Mouse (Mus musculus): ENCODE results near the gene Asphd1.

The Asphd1 gene

GRCm38 (mm10) chr7:126949403-126949792 is at the start of gene Asphd1:
Asphd1 (minus strand) TSS chr7:126949582.
- DNase-seq (ENCODE audit: low read depth, low spot score), result no peak

DNA sequence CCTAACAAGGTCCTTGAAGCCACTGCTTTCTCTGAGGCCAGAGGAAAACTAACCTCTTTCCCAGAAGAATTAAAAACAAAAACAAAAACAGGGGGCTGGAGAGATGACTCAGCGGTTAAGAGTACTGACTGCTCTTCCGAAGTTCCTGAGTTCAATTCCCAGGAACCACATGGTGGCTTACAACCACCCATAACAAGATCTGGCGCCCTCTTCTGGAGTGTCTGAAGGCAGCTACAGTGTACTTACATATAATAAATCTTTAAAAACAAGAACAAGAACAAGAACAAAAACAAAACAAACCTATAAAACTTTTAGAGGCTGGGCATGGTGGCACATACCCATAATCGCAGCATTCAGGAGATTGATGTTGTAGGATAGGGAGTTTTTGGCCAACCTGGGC is 47.1 kb upstream of the Asphd1 start:
- DNase-seq (ENCODE audit: low read depth, low spot score), result no peak

DNA sequence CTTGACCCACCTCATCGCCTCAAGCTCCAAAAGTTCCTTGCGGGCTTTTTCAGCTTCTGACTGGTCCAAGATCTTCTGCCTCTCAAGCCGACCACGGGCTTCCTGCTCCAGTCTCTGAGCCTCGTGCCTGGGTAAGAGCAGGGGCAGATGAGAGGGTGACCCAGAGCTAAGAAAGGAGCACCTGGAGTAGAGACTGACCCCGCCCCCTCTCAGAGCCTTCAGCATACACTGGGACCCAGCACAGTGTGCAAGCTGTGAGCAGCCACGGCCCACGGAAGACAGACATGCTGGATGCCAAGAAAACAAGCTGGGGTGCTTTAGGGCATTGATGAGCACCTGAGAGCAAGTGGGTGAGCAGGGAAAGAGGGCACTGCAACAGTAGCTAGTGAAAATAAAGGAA is 39.4 kb upstream of the Asphd1 start:
- DNase-seq (ENCODE audit: low read depth, low spot score), result no peak

DNA sequence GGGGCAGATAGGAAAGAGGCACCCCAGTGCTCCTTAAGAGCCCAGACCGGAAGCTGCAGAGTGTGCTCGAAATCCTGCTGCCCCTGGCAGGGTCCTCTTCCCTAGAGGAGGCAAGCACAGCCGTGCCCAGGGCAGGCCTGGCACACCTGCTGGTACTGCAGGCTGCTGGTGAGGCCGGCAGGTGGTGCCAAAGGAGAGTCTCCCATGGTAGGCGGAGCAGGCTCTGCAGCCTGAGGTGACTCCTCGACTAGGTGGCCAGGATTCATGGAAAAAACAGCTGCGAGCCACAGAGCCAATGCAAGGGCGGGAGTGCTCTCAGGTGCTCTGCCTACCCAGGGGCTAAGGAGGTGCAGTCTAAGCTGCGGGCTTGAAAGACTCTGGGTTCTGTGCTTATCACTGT is 36.9 kb upstream of the Asphd1 start:
- DNase-seq (ENCODE audit: low read depth, low spot score), result peak; percentile 63

- DNase-seq (ENCODE audit: low read depth, low spot score), result no peak
These were observed 35.5 kb upstream of the Asphd1 start for GRCm38 (mm10) chr7:126984667-126985444.

GRCm38 (mm10) chr7:126983113-126983512 is 33.7 kb upstream of the Asphd1 start:
- peak; percentile 59 for DNase-seq (ENCODE audit: low read depth, low spot score)

GRCm38 (mm10) chr7:126982054-126982453 is 32.7 kb upstream of the Asphd1 start:
- DNase-seq (ENCODE audit: low read depth, low spot score), result no peak

- DNase-seq (ENCODE audit: low read depth, low spot score), result peak; percentile 61
These were observed 32.2 kb upstream of the Asphd1 start for GRCm38 (mm10) chr7:126981601-126982000.

DNA sequence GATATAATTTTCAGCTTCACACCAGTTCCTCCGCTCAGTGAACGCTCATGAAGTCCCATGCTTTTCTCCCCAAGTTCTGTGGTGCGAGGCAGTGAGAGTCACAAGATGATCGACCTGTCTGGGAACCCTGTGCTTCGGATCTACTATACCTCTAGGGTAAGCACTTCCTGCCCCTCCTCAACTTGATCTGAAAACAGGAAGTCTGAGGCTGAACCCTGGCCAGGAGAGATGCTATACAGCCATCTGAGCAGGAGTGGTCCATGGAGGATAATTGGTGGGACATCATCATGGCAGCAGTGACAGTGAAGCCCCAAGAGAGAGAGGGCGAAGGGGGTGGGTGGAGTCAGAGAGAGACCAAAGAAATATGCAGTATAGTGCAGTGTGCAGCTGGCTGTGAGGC is 29.5 kb upstream of the Asphd1 start:
- DNase-seq (ENCODE audit: low read depth, low spot score), result no peak

GRCm38 (mm10) chr7:126976878-126977459 is 27.6 kb upstream of the Asphd1 start:
- no peak for DNase-seq (ENCODE audit: low read depth, low spot score)

- peak; percentile 93 for DNase-seq (ENCODE audit: low read depth, low spot score)
These were observed 26.8 kb upstream of the Asphd1 start, which contains the start of gene Cdiptos for GRCm38 (mm10) chr7:126975950-126976866. Cdiptos (minus strand) TSS chr7:126976098.

DNA sequence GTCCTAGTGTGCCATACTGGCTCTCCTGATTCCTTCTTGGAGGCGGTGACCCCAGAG is 26.3 kb upstream of the Asphd1 start, which contains the start of gene Cdipt:
Gene Cdipt (plus strand): TSS at position 22 of the 57 bp plus-strand sequence.
- no peak for DNase-seq (ENCODE audit: low read depth, low spot score)

GRCm38 (mm10) chr7:126975493-126975892 is 26.1 kb upstream of the Asphd1 start:
- peak; percentile 43 for DNase-seq (ENCODE audit: low read depth, low spot score)

GRCm38 (mm10) chr7:126967361-126967760 is 18.0 kb upstream of the Asphd1 start:
- no peak for DNase-seq (ENCODE audit: low read depth, low spot score)

GRCm38 (mm10) chr7:126965568-126965967 is 16.2 kb upstream of the Asphd1 start:
- DNase-seq (ENCODE audit: low read depth, low spot score), result no peak

- DNase-seq (ENCODE audit: low read depth, low spot score), result no peak
These were observed 14.3 kb upstream of the Asphd1 start for GRCm38 (mm10) chr7:126963548-126964286.

DNA sequence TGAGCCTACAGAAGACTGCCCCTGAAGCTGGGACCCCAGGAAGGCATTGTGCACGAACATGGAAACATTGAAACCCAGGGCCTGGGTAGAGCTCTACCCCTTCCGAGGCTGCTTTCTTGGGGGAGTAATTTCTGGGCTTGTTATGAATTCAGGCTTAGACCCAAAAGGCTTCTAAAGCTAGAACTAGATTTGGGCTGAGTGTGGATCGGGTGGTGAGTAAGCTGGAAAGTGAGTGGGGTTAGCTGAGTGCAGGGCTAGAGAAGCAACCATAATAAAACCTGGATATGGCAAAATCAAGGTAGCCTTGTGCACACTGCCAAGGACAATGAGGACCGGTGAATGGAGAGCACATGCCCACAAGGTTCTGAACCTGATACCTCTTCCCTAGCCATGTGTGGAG is 12.6 kb upstream of the Asphd1 start:
- no peak for DNase-seq (ENCODE audit: low read depth, low spot score)

DNA sequence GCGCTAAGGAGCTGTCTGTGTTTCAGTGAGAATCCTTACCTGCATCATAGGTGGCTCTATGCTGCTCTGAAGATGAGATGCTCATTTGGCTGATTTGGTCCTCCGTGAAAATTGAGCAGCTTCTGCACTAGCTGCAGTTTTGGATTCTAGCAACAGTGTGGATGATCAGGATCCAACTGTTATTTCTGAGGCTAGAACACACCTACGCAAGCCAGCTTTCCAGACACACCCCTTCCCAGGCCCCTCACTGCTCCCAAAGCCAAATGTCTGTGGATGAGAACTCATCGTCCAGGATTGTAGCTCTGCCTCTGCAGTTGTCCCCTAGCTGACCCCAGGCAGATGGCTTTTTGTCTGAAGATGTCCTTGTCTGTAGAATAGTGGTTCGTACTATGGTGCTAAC is 11.7 kb upstream of the Asphd1 start:
- DNase-seq (ENCODE audit: low read depth, low spot score), result no peak

- DNase-seq (ENCODE audit: low read depth, low spot score), result no peak
These were observed 10.4 kb upstream of the Asphd1 start for GRCm38 (mm10) chr7:126959780-126960179.

DNA sequence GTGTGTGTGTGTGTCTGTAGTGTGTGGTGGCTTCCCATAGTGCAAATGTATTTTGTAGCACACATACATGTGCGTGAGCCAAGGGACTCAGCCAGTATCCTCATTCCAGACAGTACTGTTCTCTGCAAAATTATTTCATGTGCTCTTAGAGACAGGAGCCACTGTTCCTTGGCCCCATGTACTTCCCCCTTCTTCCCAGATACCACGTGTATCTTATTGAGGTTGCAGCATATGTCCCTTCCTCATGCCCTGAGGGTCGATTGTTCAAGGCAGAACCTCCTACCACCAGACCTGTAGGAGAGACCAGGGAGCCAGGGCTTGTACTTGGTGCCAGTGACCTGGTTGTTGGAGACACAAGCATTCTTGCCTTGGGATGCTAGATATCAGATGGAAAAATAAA is 5.7 kb upstream of the Asphd1 start:
- DNase-seq (ENCODE audit: low read depth, low spot score), result no peak

GRCm38 (mm10) chr7:126952646-126953045 is 3.3 kb upstream of the Asphd1 start:
- no peak for DNase-seq (ENCODE audit: low read depth, low spot score)

GRCm38 (mm10) chr7:126951741-126952140 is 2.4 kb upstream of the Asphd1 start:
- DNase-seq (ENCODE audit: low read depth, low spot score), result no peak
